Mouse (Mus musculus) bone marrow, adult 2 months (tissue): ENCODE measurements around the gene Ubox5.

Experiments used
- CTCF ChIP-seq: fragments of 200-500 bp; IDR thresholded peaks from 2 replicates; pipeline ENCODE4 v1.5.1; 2011; ENCODE audit warnings: low read length, control low read depth; ENCODE audit not compliant: control insufficient read depth, insufficient read depth
- POLR2A ChIP-seq: fragments of 200-500 bp; IDR thresholded peaks from 2 replicates; pipeline ENCODE4 v1.6.1; 2011; ENCODE audit warnings: low read depth, mild to moderate bottlenecking, control low read depth, low read length, borderline replicate concordance; ENCODE audit not compliant: control insufficient read depth

DNA sequence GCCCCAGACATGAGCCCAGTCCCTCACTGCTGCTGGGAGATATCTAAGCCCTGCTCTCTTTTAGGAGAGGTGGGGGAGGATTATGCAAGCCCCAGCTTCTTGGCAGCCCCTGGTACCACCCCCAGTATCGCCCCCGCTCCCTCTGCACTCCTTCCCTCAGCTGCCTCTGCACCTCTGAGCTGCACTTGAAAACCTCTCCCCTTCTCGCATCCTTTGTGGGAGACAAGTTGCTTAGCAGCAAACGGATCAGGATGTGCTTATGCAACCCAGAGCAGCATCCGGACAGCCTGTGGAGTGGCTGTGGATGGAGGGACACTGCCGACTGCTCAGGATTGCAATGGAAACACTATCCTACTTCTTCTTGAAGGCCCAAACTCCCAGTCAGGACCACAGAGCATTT is 27.7 kb upstream of the Ubox5 start:
- TF ChIP-seq POLR2A = no peak
- no peak for TF ChIP-seq CTCF
